Mouse (Mus musculus): ENCODE data around the gene Gm11027.
A peak's percentile ranks its signal among the peaks of the same experiment; 100 is the strongest.

Gene Gm11027

DNA sequence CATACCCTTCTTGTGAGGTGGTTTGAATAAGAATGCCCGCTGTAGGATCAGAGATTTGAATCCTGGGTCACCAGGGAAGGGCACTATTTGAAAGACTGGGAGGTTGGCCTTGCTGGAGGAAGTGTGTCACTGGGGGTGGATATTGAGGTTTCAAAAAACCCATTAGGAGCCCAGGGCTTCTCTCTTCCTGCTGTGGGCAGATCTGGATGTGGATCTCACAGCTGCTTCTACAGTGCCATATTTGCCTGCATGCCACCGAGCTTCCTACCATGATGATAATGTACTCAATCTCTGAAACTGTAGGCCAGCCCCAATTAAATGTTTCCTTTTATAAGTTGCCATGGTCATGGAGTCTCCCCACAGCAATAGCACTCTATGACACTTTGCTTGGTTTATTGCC lies 4.0 kb downstream of the Gm11027 start:
- DNase-seq (ENCODE audit: low spot score in 2 of 2): no peak

DNA sequence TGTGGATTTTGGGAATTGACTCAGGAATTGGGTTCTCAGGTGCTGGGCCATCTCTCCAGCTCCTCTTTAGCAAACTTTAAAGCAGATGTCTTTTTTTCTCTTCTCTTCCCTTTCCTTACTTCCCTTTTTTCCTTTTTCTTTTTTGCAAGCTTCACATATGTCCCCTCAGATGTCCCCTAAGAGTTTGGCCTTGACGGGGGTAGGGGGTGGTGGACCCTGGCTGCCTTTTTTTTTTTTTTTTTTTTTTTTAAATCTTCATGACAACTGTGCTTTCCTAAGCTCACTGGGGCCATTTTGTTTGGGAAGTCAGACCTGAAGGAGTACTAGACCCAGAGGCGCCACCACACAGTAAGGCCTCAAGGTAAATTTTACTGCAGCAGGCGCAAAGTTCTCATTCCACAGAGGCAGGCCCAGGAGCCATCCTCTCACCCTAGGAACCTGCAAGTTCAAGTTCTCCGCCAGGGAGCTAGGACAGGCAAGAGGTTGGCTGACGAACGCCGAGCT lies 5.0 kb downstream of the Gm11027 start:
- DNase-seq (ENCODE audit: low spot score in 2 of 2): no peak

DNA sequence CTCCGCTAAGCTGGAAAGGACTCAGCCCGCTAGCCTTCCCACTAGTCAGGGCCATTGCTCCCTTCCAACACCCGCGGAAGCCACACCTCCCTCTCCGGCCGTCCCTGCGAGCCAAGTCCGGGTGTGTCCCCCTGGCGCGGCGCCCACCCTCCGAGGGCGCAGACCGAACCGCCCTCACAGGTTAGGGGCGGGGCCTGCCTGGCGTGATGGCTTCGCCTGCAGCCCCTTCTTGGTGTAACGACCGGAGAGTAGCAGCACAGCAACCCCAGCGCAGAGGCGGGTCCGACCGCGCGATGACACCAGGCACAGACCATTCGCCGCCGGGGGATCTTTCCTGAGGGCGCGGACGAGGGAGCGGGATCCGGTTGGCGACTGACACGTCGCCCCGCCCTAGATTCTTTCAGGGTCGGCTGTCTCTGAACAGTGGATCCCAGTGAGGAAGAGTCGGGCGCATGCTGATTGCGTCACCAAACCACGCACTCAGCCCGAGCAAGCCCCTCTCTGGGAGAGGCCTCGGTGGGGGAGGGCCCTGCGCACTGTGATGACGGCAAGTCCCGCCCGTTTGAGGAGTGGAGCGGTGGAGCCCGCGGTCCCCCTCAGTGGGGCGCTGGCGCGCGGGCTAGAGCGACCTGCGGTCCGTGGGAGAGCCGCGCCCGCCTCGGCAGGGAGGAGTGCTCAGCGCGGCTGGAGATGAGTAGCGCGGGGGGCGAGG lies 5.6 kb downstream of the Gm11027 start, which contains the start of gene Esyt2:
Gene Esyt2 (plus strand): TSS at position 544 of the 712 bp plus-strand sequence.
- DNase-seq (ENCODE audit: low spot score in 2 of 2): peak; percentile 100

DNA sequence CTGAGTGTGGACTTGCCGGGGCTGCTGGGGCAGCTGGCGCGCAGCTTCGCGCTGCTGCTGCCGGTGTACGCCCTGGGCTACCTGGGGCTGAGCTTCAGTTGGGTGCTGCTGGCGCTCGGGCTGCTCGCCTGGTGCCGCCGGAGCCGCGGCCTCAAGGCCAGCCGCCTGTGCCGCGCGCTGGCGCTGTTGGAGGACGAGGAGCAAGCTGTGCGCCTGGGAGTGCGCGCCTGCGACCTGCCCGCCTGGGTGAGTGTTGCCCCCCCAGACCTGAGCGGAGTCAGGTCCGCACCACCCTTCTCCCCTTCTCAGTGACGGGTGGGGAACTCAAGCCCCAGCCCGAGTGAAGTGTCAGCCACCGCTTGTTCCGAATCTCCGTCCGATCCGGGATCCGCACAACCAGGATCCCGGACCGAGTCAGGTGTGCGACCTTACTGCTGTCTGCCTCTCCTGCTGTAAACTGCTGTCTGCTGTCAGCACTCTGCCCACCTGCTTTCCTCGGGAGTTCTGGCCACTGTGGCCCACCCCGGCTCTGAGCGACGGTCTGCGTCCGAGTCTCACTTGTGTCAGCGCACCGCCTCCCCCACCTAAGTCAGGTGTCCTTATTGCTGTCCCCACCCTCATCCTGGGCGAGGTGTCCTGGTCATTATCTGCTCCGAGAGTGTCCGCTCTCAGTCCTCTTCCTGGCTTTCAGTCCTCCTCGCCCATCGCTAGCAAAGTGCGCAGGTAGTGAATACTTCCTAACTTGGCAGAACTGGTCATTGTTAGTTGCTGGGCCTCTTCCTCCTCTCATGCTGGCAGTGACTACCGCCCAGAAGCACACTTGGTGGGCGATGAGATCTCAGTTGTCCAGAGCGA lies 6.5 kb downstream of the Gm11027 start:
- peak; percentile 26 to 38 for DNase-seq (ENCODE audit: low spot score in 2 of 2)

DNA sequence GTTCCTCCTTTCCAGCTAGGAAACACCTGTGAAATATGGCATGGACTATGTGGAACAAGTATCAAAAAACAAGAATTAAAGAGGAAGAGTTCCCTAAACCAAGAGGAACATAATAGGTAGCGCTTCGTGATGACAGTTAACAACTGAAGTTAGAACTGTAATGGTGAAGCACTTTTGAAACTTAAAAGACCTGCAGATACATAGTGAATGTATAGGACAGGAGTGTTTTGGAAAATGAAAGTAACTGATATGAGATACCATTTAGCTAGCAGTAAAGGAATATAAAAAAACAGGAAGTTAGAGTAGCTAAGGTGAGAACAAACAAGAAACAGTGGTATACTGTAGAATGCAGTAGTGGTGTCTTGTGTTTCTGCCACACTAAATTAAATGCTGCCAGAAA lies 7.7 kb downstream of the Gm11027 start:
- DNase-seq (ENCODE audit: low spot score in 2 of 2): no peak

DNA sequence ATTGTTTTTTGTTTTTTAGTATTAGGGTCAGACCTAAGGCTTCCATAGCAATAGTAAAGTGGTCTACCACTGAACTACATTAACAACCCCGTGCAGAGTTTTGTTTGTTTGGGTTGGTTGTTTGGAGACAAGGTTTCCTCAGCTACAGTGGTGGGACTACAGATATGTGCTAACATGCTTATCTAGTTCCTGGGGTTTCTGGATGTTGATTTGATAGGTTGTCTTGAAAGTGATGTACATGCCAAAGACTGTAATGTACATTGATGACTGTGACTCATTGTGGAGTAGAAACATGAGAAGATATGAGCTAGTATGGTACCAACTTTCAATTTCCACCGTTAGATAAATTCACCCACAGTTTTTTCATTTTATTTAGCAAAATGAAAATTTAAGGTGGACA lies 8.3 kb downstream of the Gm11027 start:
- no peak for DNase-seq (ENCODE audit: low spot score in 2 of 2)

DNA sequence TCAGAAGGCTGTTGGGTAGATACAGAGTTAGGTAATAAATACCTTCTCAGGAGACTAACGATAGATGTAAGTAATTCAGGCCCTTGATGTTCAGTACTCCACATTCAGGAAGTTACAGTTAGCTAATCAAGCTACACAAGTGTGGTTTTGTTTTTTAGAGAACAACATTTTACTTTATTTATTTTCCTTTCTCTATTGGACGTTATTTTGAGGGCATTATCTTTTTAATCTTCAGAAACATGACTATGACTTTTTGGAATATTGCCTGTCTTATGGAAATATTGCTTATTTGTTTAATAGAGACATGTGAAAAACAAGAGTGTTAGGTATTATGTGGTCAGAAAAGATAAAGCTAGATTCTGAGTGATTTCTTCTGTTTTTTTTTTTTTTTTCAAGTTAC lies 18.0 kb downstream of the Gm11027 start:
- no peak for DNase-seq (ENCODE audit: low spot score in 2 of 2)

DNA sequence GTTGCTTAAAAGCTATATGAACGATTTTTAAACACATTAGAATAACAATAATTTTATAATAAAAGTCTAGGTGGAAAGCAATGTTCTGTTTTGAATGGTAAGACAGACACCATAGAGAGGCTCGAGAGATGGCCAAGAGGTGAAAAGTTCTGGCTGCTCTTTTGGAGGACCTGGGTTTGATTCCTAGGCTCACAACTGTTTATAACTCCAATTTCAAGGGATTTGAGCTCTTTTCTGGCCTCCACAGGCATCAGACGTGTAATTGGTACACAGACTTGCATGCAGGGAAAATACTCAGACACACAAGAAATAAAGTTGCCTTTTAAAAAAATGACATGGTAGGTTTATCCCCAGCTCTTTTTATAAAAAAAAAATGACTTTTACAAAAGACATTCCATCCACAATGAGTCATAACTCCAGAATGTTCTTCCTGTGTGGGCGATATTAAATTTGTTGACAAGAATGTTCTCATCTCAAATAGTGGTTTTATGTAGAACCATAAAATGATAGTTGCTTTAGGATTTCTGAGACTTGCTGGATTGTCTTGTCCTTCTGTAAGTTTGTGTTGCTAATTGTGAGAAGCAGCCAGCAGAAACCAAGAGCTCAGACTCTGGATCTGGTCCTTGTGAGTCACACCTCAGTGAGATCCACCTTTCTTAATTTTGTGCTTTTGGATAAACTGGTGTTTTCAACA lies 18.6 kb downstream of the Gm11027 start:
- peak; percentile 17 to 32 for DNase-seq (ENCODE audit: low spot score in 2 of 2)

DNA sequence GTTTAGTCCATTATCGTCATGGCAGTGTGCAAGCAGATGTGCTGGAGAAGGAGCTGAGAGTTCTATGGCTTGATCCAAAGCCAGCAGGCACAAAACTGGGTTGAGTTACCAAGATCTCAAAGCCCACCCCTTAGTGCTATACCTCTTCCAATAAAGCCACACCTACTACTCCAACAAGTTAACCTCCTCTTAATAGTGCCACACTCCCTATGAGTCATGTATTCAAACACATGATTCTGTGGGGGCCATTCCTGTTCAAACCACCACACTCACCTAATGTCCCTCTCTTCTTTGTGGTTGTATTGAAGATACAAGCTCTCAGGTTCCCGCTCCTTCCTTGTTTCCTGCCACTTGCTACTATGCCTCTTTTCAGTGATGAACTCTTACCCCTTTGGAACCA lies 24.7 kb downstream of the Gm11027 start:
- no peak for DNase-seq (ENCODE audit: low spot score in 2 of 2)

DNA sequence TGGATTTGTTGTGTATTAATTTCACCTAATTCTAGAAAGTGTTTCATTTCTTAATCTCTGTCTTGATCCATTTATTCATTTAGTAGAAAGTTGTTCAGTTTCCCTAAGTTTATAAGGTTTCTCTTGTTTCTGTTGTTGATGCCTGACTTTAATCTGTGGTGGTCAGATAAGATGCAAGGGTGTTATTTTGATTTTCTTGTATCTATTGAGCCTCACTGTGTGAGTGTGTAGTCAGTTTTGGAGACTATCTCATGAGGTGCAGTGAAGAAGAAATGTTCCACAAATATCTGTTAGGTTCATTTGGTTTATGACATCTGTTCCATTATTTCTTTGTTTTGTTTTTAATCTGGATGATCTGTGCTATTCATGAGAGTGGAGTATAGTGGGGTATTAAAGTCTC lies 27.0 kb downstream of the Gm11027 start:
- DNase-seq (ENCODE audit: low spot score in 2 of 2): no peak

DNA sequence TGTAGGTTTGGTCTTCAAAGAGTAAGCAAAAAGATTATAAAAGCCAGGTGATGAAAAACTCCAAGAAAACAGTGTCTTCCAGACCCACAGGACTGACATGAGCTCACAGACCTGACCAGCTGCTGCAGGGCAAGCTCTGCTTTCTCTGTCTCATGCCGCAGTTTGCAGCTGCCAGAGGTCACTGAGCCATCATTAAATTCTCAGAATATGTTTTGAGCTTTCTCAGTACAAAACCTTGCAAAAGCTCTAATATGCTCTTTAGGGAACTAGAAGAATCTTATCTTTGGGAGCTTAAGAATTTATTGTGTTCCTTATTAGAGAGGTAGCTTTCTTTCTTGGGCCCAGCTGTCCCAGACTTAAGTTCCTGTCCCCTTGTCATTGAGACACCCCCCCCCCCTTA lies 30.9 kb downstream of the Gm11027 start:
- no peak for DNase-seq (ENCODE audit: low spot score in 2 of 2)

DNA sequence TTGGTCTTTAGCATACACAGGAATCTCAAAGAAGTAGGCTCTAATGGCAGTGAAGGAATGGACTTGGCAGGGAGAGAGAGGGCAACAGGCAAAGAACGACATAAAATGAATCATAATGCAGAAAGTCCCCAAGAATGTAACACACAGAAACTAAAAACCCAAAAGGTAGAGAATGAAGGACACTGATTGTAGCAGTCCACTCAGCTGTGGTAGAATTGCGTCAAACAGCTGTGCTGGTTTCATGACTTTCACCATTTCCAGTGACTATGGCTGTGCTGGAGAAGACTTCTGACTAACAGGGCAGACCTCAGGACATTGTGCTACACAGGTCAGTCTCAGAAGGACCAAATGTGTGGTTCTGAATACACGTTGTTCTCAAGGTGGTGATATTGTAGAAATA lies 32.7 kb downstream of the Gm11027 start:
- DNase-seq (ENCODE audit: low spot score in 2 of 2): no peak

DNA sequence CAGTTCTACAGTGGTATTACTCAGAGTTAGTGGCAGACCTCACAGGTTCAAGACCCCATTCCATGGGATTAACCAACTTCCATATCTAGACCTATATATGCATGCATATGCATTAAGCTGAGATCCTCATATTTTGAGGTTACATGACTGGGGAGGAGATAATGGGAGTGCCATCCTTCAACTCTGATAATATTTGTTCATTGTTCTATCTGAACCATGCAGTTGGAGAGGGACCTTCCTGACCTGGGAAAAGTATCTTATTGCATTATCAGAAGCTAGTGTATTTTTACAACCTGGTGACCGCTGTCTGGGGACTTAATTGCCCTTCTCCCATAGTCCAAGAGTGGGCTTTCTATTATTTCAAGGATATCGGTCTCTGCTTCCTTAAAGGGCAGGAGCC lies 33.4 kb downstream of the Gm11027 start:
- DNase-seq (ENCODE audit: low spot score in 2 of 2): no peak

DNA sequence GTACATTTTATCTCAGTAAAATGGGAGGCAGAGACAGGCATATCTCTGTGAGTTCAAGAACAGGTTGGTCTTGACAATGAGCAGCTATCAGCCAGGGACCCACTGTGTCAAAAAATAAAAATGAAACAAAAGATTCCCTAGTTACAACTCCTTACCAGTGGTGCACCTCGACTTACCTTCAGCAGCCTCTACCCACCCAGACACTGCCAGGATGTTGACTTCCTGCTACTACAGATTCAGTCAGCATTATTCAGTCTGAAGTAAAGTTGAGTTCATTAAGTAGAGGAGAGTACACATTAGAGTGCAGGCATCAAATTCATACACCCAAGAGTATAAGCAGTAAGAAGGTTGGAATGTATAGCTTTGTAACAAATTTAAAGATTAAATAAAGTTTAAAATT lies 38.6 kb downstream of the Gm11027 start:
- DNase-seq (ENCODE audit: low spot score in 2 of 2): no peak

DNA sequence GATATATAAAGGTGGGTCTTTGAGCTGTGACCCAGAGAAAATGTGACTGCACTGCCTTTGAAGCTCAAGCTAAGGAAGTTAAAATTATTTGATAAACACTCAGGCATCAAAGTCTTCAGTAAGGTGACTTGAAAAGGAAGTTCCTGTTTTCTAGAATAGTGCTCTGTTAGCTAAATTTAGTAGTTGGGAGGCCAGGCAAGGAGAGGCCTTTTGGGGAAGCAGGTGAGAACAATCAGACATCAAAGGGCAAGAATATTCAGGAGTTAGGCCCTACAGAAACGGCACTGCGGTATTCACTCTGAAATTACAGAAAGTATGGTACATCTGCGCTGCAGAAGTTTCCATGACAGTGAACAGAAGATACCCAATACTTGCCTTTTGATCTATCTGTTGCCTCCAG lies 40.3 kb downstream of the Gm11027 start:
- DNase-seq (ENCODE audit: low spot score in 2 of 2): no peak

DNA sequence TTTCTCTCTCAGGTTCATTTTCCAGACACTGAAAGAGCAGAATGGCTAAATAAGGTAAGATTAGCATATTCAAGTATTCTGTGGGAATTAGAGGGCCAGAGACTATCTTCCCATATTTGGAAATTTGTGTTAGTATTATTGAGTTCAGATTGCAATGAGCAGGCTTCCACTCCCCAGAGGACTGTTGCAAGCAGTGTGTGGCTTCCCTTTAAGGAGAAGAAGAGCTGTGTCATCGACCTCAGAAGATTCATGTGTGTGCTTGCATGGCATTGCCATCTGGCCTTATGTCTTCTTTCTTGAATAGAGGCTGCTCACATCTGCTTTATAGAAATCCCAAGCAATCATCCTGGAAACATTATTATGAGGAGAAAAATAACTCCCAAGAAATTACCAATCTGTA lies 42.6 kb downstream of the Gm11027 start:
- no peak for DNase-seq (ENCODE audit: low spot score in 2 of 2)

All from right cerebral cortex, adult 2 months (tissue).